Mouse (Mus musculus): ENCODE results near the gene Pkp1. TPM values are rescaled to one million over a fixed set of nuclear protein-coding genes. Genes with fewer than 3 reads are reported as not detected.

The Pkp1 gene
- total RNA-seq (2021), result under 1 TPM; 0.10 to 0.11 TPM

- DNase-seq, result no peak
Observed at GRCm38 (mm10) chr1:135918644-135919407, at the start of gene Pkp1. Gene Pkp1, minus strand, starts transcription at chr1:135919207.

DNA sequence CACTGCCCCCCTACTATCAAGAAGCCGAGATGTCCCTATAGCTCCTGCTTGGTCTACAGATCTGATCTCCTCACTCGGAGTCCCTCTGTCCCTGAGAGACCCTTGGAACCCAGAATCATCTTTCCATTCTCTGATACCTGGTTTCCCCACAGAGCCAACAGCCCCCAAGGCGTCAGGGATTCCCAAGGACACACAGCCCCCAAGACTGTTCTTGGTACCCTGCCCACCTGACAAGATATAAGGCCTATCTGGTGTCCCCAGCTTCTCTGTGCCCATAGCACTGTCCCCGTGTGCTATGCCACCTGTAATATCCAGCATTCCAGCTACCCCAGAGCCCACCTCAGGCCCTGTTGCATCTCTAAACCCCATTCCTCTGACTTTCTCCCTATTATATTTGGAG lies 48.7 kb upstream of the Pkp1 start:
- no peak for DNase-seq

DNA sequence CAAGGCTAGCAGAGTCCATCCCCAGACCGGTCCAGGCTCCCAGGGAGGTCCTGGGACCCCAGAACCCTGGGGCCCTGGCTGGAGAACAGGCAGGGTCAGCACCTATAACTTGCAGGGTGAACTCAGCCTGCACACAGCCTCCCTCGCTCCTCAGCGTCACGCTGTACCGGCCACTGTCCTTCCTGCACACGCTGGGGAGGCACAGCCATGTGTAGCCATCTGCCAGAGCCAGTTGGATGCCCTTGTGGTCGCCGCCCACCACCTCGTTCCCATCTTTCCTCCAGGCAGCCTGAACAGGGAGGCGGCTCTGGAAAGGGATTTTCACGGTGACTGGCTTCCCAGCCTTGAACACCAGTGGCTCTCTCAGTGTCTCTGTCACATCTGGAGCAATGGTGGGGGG lies 45.6 kb upstream of the Pkp1 start:
- no peak for DNase-seq

GRCm38 (mm10) chr1:135963177-135963576 lies 44.2 kb upstream of the Pkp1 start:
- no peak for DNase-seq

DNA sequence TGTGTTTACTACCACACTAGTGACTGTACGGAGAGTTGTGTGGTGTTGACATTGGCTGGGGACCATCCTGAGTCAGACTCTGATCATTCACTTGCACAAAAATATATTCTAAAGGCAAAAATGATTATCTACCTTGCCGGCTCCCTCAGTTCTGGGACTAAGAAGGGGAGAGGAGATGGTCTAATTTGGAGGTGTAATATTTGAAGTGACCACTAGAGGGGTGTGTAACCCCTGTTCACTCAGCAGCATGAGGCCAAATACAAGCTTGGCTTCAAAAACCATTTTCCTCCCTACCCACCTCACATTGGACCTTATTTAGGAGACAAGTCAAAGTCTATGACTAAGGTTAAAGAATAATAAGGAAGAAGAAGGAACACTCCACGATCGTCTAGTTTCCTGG lies 39.5 kb upstream of the Pkp1 start:
- DNase-seq, result no peak

DNA sequence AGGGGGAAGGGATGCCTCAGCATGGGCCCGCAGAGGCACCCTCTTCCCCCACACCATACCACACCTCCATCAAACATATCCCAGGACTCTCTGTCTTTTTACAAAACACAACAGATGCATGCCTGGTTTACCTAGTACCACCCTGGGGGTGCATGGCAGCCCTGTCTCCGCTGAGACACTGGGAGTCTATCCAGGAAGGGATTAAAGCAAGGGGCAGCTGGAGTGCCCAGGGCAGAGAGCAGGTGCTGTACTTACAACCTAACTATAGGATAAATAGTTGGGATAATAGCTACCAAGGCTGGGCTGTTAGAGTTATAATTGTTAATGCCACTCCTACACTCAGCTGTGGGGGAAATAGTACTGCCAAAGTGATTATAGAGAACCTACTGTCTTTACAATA lies 29.9 kb upstream of the Pkp1 start:
- no peak for DNase-seq

- DNase-seq, result no peak
Observed at GRCm38 (mm10) chr1:135946247-135946646, 27.2 kb upstream of the Pkp1 start.

- DNase-seq, result peak; percentile 52
Observed at GRCm38 (mm10) chr1:135945711-135946110, 26.7 kb upstream of the Pkp1 start.

DNA sequence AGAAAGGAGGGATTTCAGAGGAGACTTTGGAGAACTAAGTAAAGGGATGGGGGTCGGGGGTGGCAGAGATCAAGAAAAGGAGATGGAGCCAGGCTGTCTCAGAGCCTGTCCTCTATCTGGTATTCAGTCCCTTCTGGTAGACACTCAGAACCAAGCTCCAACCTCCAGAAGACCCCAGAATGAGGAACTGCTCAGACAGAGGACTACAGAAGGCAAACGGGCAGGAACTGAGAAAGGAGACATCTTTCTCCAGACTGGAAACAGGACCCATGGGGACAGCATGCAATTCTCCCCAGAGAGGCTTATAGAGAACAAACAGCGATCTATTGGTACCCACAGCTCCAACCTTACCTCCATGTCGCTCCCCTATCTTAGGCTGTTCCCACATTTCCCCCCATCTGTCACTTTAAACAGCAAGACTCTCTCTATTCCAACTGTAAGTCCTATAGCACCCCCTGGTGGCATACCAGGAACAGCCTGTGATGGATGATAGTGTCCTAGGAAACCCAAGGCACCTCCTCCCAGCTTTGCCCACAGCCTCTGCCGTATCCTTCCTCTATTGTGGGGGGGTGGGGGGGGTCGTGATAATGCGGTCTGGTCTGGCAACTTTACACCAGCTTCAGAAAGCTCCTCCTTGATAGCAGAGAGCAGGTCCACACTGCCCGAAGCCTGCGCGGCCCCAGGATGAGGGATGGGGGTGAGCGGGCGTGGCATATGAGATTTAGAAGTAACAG lies 25.7 kb upstream of the Pkp1 start:
- peak; percentile 91 for DNase-seq

- no peak for DNase-seq
Observed at GRCm38 (mm10) chr1:135943713-135944112, 24.7 kb upstream of the Pkp1 start.

DNA sequence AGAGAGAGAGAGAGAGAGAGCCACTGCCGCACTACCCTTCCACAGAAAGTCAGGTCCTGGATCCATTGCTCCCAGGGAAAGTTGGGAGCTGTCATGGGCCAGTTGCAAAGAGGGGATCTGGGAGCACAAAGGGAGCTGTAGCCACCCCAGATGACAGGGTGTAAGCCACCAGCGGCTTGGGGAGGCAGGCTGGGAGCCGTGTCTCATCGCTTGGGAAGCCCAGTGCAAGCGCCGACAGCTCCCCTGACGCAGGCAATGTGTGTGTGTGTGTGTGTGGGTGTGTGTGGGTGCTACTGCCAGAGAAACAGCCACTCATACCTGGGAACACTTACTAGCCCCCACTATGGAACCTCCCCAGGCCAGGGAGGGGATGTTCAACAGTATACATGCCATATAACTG lies 23.1 kb upstream of the Pkp1 start:
- no peak for DNase-seq

- no peak for DNase-seq
Observed at GRCm38 (mm10) chr1:135941259-135942006, 22.4 kb upstream of the Pkp1 start.

DNA sequence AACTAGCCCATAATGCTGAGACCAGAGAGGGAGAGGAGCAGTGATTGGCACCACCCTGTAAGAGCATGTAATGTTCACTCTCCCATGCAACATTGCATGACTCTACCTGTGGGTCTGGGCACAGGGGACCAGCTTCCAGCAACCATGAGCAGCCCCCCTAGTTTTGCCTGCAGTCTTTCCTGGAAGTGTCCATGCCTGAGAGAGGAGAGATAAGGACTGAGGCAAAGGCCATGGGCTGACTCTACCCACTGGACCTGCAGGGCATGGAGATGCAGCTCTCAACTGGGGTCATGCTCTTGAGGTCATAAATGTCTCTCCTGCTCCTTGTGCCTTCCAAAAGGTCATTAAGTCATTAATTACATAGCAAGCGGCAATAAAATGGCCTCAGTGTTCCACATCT lies 17.1 kb upstream of the Pkp1 start:
- DNase-seq, result no peak

- DNase-seq, result no peak
Observed at GRCm38 (mm10) chr1:135933704-135934293, 14.8 kb upstream of the Pkp1 start.

GRCm38 (mm10) chr1:135929876-135930275 lies 10.9 kb upstream of the Pkp1 start:
- no peak for DNase-seq

DNA sequence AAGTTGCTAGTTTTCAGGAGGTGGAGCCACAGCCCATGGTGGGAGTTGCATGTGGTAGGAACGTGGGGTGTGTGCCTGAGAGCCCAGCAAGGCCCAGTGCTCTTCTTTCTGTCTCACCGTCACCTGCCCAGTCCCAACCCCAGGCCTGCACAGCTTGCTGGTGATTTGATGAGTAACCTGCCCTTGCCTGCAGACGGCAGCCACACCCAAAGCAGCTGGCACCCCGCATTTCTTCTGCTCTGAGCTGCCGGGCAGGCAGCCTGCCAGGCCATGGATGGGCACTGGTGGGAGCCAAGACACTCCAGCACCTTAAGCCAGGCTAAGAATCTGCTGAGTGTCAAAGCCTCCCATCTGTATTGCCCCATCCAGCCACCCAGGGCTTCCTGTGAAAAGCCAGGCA lies 6.8 kb upstream of the Pkp1 start:
- DNase-seq, result no peak

DNA sequence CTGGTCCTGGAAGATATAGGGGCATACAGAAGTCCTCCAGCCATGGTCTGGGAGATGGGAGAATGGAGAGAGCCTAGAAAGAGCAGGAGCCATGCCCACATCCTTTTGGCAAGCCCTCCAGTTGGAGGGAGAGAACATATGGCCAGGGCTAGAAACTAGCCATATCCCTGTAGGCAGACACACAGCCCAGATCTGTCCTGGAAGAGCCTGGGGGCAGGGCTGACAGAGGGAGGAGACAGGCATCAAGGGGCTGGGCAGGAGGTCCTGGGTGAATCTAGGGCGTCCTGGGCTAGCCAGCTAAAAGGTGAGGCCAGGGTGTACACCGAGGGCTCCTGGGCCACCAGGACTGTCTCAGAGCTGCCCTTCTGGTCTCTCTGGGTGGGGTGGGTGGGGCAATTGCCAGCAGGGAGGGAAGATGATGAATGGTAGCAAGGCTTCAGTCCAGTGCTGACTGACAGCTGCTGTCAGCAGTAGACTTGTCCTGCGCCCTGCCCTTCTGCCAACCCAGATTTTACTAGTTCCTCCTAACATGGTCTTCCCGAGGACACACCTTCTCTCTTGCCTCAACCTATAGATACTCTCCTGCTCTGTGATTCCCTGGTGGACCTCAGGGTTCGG lies 5.5 kb upstream of the Pkp1 start:
- no peak for DNase-seq

DNA sequence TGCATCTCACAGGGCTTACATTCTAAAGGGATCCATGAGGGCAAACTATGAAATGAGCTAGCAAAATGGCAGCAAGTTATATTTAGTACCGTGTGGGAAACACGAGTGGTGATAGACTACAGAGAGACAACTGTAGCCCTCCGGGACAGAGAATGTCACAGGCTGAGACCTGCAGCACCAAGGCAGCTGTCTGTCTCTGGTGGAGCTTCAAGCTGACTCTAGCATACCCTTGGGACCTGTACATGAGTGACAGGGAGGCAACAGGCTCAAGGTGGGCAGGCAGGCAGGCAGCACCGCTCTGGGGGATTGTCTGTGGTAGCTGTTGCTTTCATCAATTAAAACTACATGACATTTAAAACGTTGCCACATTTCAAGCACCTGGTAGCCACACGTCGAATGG lies 4.2 kb upstream of the Pkp1 start:
- DNase-seq, result no peak

GRCm38 (mm10) chr1:135917206-135917605 lies 1.8 kb downstream of the Pkp1 start:
- no peak for DNase-seq

- DNase-seq, result no peak
Observed at GRCm38 (mm10) chr1:135916486-135917058, 2.4 kb downstream of the Pkp1 start.

DNA sequence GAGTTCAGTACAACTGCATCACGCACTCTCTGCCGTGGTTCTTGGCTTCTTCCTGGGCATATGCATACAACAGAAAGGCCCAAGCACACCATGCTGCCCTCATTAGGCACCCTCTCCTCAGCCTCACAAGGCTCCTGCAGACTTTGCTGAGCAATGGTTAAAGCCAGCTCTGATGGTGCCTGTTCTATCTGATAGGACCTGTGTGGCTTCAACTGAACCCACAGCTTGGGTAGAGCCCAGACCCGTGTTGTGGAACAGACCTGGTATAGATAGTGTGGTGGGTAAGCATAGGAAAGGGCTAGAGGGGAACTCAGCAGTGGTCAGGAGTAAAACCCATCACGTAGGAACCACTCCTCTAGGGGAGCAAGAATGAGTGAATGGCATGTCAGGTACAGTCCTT lies 5.3 kb downstream of the Pkp1 start:
- no peak for DNase-seq

DNA sequence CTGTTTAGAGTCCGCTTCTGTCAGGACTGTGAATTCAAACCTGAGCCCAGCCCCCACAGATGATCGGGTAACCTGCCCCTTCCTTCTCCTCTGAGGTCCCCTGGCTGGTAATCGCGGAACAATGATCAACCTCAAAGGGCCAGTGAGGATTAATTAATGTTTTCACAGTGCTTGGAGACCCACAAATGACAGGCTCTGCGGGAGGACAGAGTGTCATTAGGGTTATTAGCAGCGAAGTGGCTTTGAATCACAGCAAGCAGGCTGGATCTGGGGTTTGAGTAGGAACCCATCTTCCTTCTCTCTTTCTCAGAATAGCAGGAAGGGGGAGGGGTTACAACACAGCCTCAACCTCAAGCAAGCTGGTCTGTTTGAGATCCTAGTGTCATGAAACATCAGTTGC lies 9.6 kb downstream of the Pkp1 start:
- DNase-seq, result no peak
